Mouse (Mus musculus) Patski (cell line): ENCODE data around the gene Ltb. TPM values are rescaled to one million over a fixed set of nuclear protein-coding genes. Genes with fewer than 3 reads are reported as not detected.

Experiments used
- ATAC-seq: fragments of 100-300 bp; one replicate; pipeline ENCODE4 v1.8.0; 2021
- CTCF ChIA-PET: fragments of 350-600 bp; sonication (Branson Sonifier 250); formaldehyde crosslinking; loops from one replicate; lab custom pipeline; 2022; ENCODE audit warnings: inconsistent platforms; lab: Charles Lee
- POLR2A ChIA-PET: fragments of 350-600 bp; sonication (Branson Sonifier 250); formaldehyde crosslinking; loops from one replicate; lab custom pipeline; 2022; ENCODE audit warnings: antibody characterized with exemption, inconsistent platforms; lab: Charles Lee
- DNase-seq: peaks from one replicate; pipeline ENCODE4 v3.0.0-alpha.2; 2011; ENCODE audit warnings: low read depth, low spot score
- H3K27me3 ChIP-seq: fragments of 371-371 bp; one replicate; pipeline ENCODE4 v1.5.1; 2021
- CTCF ChIP-seq: fragments of 100-300 bp; IDR thresholded peaks from one replicate; pipeline ENCODE4 v1.5.1; 2021
- in situ Hi-C: fragments of 300-500 bp; cut with MboI; formaldehyde crosslinking; loops from 3 replicates; pipeline ENCODE4 v1.11.1; 2018; ENCODE audit warnings: low pct_unique_long_range_greater_than_20kb, mixed read lengths
- polyA plus RNA-seq: library from polyadenylated mRNA; unstranded; gene quantifications from one replicate; pipeline ENCODE4 v1.2.3, GENCODE M21; 2021

Gene Ltb
- polyA plus RNA-seq, 1 experiment from 2014 or later = not detected

GRCm38 (mm10) chr17:35189186-35189585 lies 5.1 kb upstream of the Ltb start:
- ATAC-seq = no peak
- H3K27me3 ChIP-seq = no peaks in the 10 kb centered on the region
- no peak for TF ChIP-seq CTCF
- DNase-seq = no peak
- in situ Hi-C loops = no loop called here
- CTCF ChIA-PET = interaction anchor here (1.0 kb wide), 1 partner anchor 14 kb away, joined by 3 read pairs; no protein-coding TSS in a partner anchor
- POLR2A ChIA-PET = interaction anchor here (0.9 kb wide), 1 partner anchor 338 kb away, joined by 3 read pairs; no protein-coding TSS in a partner anchor

GRCm38 (mm10) chr17:35190096-35190495 lies 4.1 kb upstream of the Ltb start:
- ATAC-seq (no peak), DNase-seq (no peak)
- ChIA-PET CTCF (interaction anchor here (1.0 to 1.4 kb wide), 3 partner anchors 11 to 15 kb away, joined by 3 read pairs; partner anchors contain the start of gene Tnf), POLR2A (interaction anchor here (0.9 kb wide), 1 partner anchor 339 kb away, joined by 3 read pairs; no protein-coding TSS in a partner anchor)
- no peak for TF ChIP-seq CTCF
- in situ Hi-C loops = no loop called here
- H3K27me3 ChIP-seq = no peaks in the 10 kb centered on the region

- CTCF ChIA-PET = no interaction called here
- H3K27me3 ChIP-seq = no peaks in the 10 kb centered on the region
- no peak for TF ChIP-seq CTCF
- no peak for DNase-seq
- no peak for ATAC-seq
- POLR2A ChIA-PET = interaction anchor here (0.7 kb wide), 1 partner anchor 16 kb away, joined by 4 read pairs; the partner anchor contains the start of gene Aif1
- in situ Hi-C loops = no loop called here
Measured at GRCm38 (mm10) chr17:35191723-35192122, 2.5 kb upstream of the Ltb start.

GRCm38 (mm10) chr17:35192924-35193323 lies 1.3 kb upstream of the Ltb start:
- ChIA-PET POLR2A (no interaction called here), CTCF (interaction anchor here (0.9 kb wide), 1 partner anchor 14 kb away, joined by 3 read pairs; no protein-coding TSS in a partner anchor)
- in situ Hi-C loops = no loop called here
- H3K27me3 ChIP-seq = no peaks in the 10 kb centered on the region
- ATAC-seq (no peak), DNase-seq (no peak)
- TF ChIP-seq CTCF = no peak

GRCm38 (mm10) chr17:35194844-35195630 lies 798 bp downstream of the Ltb start:
- ChIA-PET POLR2A (no interaction called here), CTCF (interaction anchor here (0.7 to 1.1 kb wide), 3 partner anchors 10 to 37 kb away, joined by 3 read pairs; no protein-coding TSS in a partner anchor)
- ATAC-seq (no peak), DNase-seq (no peak)
- no peaks in the 10 kb centered on the region for H3K27me3 ChIP-seq
- TF ChIP-seq CTCF = no peak
- in situ Hi-C loops = no loop called here

- CTCF ChIA-PET = interaction anchor here (0.7 to 1.1 kb wide), 2 partner anchors 11 to 36 kb away, joined by 3 read pairs; no protein-coding TSS in a partner anchor
- peak; percentile 100 for TF ChIP-seq CTCF
- in situ Hi-C loops = no loop called here
- DNase-seq = peak; percentile 13
- POLR2A ChIA-PET = no interaction called here
- H3K27me3 ChIP-seq = no peaks in the 10 kb centered on the region
- ATAC-seq = peak; percentile 27
Measured at GRCm38 (mm10) chr17:35195631-35196320, 1.5 kb downstream of the Ltb start.

GRCm38 (mm10) chr17:35196321-35196641 lies 2.0 kb downstream of the Ltb start:
- no peaks in the 10 kb centered on the region for H3K27me3 ChIP-seq
- TF ChIP-seq CTCF = no peak
- ATAC-seq (no peak), DNase-seq (no peak)
- CTCF ChIA-PET = interaction anchor here (1.1 kb wide), 1 partner anchor 35 kb away, joined by 3 read pairs; no protein-coding TSS in a partner anchor
- in situ Hi-C loops = no loop called here
- POLR2A ChIA-PET = no interaction called here

- no peak for TF ChIP-seq CTCF
- ChIA-PET CTCF (no interaction called here), POLR2A (interaction anchor here (0.6 kb wide), 1 partner anchor 33 kb away, joined by 3 read pairs; no protein-coding TSS in a partner anchor)
- no peak for DNase-seq
- H3K27me3 ChIP-seq = no peaks in the 10 kb centered on the region
- in situ Hi-C loops = no loop called here
- no peak for ATAC-seq
Measured at GRCm38 (mm10) chr17:35197126-35197525, 2.9 kb downstream of the Ltb start.

GRCm38 (mm10) chr17:35198029-35198428 lies 3.8 kb downstream of the Ltb start:
- no peak for ATAC-seq
- CTCF ChIA-PET = no interaction called here
- TF ChIP-seq CTCF = no peak
- no peak for DNase-seq
- H3K27me3 ChIP-seq = no peaks in the 10 kb centered on the region
- in situ Hi-C loops = no loop called here
- POLR2A ChIA-PET = no interaction called here

GRCm38 (mm10) chr17:35198946-35199345 lies 4.7 kb downstream of the Ltb start:
- CTCF ChIA-PET = interaction anchor here (0.6 kb wide), 1 partner anchor 30 kb away, joined by 3 read pairs; no protein-coding TSS in a partner anchor
- no peak for ATAC-seq
- no peaks in the 10 kb centered on the region for H3K27me3 ChIP-seq
- TF ChIP-seq CTCF = no peak
- in situ Hi-C loops = no loop called here
- no peak for DNase-seq
- POLR2A ChIA-PET = no interaction called here
